Mouse (Mus musculus) B cell, adult 2 months (primary cell): ENCODE data around the gene Cd38.

ENCODE experiments used
- DNase-seq, 2 experiments: peaks; one replicate each; pipeline ENCODE4 v3.0.0; 2022

Gene Cd38

GRCm38 (mm10) chr5:43868253-43868652, at the start of gene Cd38:
Cd38 (plus strand) TSS chr5:43868553.
- DNase-seq: no peak

- DNase-seq: peak in 1 of 2 experiments; percentile 21
These were observed 49.7 kb upstream of the Cd38 start, which contains the start of gene Bst1 for GRCm38 (mm10) chr5:43818695-43819094. Bst1 (plus strand) TSS chr5:43818885.

- DNase-seq: no peak
These were observed 47.6 kb upstream of the Cd38 start for GRCm38 (mm10) chr5:43820785-43821184.

- DNase-seq: no peak
These were observed 46.8 kb upstream of the Cd38 start, which contains the start of gene Fbxl5 for GRCm38 (mm10) chr5:43821538-43821937. Fbxl5 (minus strand) TSS chr5:43821638.

- no peak for DNase-seq
These were observed 46.2 kb upstream of the Cd38 start for GRCm38 (mm10) chr5:43822199-43822598.

- no peak for DNase-seq
These were observed 45.5 kb upstream of the Cd38 start for GRCm38 (mm10) chr5:43822824-43823223.

- DNase-seq: peak; percentile 75
These were observed 43.8 kb upstream of the Cd38 start for GRCm38 (mm10) chr5:43824580-43824979.

- no peak for DNase-seq
These were observed 41.5 kb upstream of the Cd38 start for GRCm38 (mm10) chr5:43826883-43827282.

- DNase-seq: no peak
These were observed 41.0 kb upstream of the Cd38 start for GRCm38 (mm10) chr5:43827366-43827765.

- DNase-seq: no peak
These were observed 31.8 kb upstream of the Cd38 start for GRCm38 (mm10) chr5:43836590-43836989.

- DNase-seq: peak; percentile 78
These were observed 31.0 kb upstream of the Cd38 start for GRCm38 (mm10) chr5:43837372-43837771.

- peak; percentile 75 to 79 for DNase-seq
These were observed 27.0 kb upstream of the Cd38 start for GRCm38 (mm10) chr5:43841144-43842010.

GRCm38 (mm10) chr5:43842011-43842285, 26.4 kb upstream of the Cd38 start:
- peak; percentile 57 to 59 for DNase-seq

- peak; percentile 50 to 56 for DNase-seq
These were observed 25.7 kb upstream of the Cd38 start for GRCm38 (mm10) chr5:43842576-43843155.

- DNase-seq: no peak
These were observed 23.3 kb upstream of the Cd38 start for GRCm38 (mm10) chr5:43845083-43845482.

- DNase-seq: peak; percentile 71 to 76
These were observed 22.7 kb upstream of the Cd38 start for GRCm38 (mm10) chr5:43845646-43846045.

GRCm38 (mm10) chr5:43846227-43846626, 22.1 kb upstream of the Cd38 start:
- no peak for DNase-seq

GRCm38 (mm10) chr5:43847555-43847954, 20.8 kb upstream of the Cd38 start:
- DNase-seq: no peak

- DNase-seq: no peak
These were observed 20.1 kb upstream of the Cd38 start for GRCm38 (mm10) chr5:43848275-43848674.

GRCm38 (mm10) chr5:43853096-43853867, 15.1 kb upstream of the Cd38 start:
- peak; percentile 57 to 61 for DNase-seq

- DNase-seq: peak; percentile 51 to 53
These were observed 14.4 kb upstream of the Cd38 start for GRCm38 (mm10) chr5:43853868-43854488.

GRCm38 (mm10) chr5:43855769-43856168, 12.6 kb upstream of the Cd38 start:
- peak; percentile 52 to 58 for DNase-seq

- no peak for DNase-seq
These were observed 8.7 kb upstream of the Cd38 start for GRCm38 (mm10) chr5:43859663-43860062.
